Mouse (Mus musculus) megakaryocyte, embryonic 14.5 days (primary cell): ENCODE measurements at regions not wholly inside any gene's neighbourhood (a gene's known extent, or its start where the extent isn't known, plus 50 kb on each side); places are given as distances from the start of the nearest gene placed in this dataset.

Source experiments
- FLI1 ChIP-seq: IDR thresholded peaks from 2 replicates; pipeline ENCODE4 v1.6.1; 2012; ENCODE audit warnings: low read length, inconsistent platforms, mixed read lengths
- GATA1 ChIP-seq: IDR thresholded peaks from 3 replicates; pipeline ENCODE4 v1.6.1; 2012; ENCODE audit warnings: mixed read lengths, low read length, inconsistent platforms, borderline replicate concordance

DNA sequence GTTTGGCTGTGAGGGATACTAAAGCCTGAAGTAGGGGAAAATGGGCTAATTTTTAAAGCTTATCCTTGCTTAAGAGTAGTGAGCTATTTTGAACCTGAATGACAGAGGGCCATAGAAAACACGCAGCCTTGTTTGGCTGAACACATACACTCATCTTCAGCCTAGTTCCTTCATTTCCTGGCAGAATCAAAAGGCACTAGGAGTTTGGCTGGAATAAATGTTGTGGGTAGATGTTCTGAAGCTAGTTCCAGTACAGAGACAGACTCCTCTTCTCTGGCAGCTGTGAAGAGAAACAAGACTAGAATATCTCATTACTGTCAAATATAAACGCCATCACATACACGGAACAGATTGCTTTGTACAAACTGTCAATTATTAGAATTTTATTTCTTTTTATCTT is 809.5 kb downstream of the Car8 start:
- TF ChIP-seq GATA1 (no peak), FLI1 (no peak)
